Mouse (Mus musculus) bone marrow macrophage, adult 2 months (primary cell): ENCODE results near the gene Fuca1.

ENCODE experiments used
- CTCF ChIP-seq: IDR thresholded peaks from 2 replicates; pipeline ENCODE4 v1.5.1; 2012; ENCODE audit warnings: low read depth, mild to moderate bottlenecking, low read length, moderate library complexity
- POLR2A ChIP-seq: IDR thresholded peaks from 2 replicates; pipeline ENCODE4 v1.6.1; 2012; ENCODE audit warnings: mild to moderate bottlenecking, low read depth, low read length, borderline replicate concordance

DNA sequence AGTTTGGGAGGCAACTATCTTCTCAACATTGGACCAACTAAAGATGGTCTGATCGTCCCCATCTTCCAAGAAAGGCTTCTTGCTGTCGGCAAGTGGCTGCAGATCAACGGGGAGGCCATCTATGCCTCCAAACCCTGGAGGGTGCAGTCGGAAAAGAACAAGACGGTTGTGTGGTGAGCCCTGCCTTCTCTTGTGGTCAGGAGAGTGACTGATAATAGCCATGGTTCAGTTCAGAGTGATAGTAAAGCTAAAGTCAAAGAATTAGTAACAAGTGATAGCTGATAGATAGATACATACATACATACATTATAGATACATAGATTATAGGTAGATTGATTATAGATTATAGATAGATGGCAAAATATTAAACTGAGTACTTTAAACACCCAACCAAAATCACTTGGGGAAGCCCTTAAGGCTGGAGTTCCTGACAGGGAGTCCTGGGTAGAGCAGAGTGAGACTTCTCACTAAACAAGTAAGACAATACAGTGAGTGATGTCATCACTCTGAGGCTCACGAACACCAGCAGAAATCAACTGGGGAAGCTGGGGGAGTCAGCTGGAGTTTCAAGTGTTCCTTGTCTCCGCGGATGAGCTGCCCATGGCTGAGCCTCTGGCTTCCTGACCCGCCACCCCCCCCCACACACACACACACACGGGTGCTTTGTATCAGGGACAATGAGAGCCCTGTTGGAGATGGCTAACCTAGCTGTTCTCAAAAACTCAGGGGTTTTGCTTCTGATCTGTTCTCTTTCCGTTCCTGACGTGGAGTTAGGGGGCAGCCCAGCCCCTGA, 14.4 kb downstream of the Fuca1 start:
- TF ChIP-seq CTCF, result no peak
- no peak for TF ChIP-seq POLR2A
